Mouse (Mus musculus): ENCODE measurements at regions not wholly inside any gene's neighbourhood (a gene's known extent, or its start where the extent isn't known, plus 50 kb on each side); places are given as distances from the start of the nearest gene placed in this dataset.
"Not testable (repeated sequence)": the region's sequence is repeated elsewhere in the genome, so short reads cannot be mapped to it uniquely, and the experiment has no call there.

DNA sequence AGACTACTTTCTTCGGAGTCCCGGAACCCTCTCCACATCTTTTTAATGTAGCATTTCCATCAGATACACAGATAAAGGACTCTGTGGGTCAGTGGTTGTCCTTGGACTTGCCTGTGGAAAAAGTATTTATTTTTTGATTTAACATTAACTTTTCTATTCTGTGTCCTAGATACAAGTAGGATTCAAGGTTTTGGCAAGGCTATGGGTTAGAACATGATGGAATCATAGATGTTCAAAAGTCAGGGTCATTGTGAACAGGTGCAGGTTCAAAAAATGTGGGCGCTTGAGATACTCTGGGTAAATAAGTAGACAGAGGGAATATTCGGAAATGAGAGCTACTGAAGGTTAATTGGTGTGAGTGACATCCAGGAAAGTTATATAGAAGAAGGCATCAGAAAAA is 347.7 kb downstream of the Cypt12 start:
- no peak for DNase-seq

GRCm38 (mm10) chr3:18298699-18299098 is 350.5 kb downstream of the Cypt12 start:
- DNase-seq, result no peak

GRCm38 (mm10) chr3:18299502-18299901 is 351.3 kb downstream of the Cypt12 start:
- no peak for DNase-seq

- DNase-seq, result no peak
Observed at GRCm38 (mm10) chr3:18319433-18319832, 371.2 kb downstream of the Cypt12 start.

DNA sequence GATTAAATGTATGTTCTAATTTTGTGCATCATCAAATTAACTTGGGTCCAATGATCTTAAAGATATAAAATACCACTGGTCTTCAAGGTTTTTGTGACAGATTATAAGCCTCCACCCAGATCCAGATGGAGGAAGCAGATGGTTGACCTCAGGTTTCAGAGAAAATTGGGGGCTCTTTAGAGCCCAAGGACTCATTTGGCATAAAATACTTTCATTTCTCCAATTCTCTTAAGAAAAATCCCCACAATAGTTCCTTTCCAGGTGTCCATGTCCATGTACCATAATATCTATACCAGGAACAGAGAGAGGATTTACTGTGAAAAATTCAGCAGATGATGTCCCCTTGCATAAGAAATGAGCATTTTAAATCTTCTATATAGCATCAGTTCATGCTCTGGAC is 385.0 kb downstream of the Cypt12 start:
- no peak for DNase-seq

DNA sequence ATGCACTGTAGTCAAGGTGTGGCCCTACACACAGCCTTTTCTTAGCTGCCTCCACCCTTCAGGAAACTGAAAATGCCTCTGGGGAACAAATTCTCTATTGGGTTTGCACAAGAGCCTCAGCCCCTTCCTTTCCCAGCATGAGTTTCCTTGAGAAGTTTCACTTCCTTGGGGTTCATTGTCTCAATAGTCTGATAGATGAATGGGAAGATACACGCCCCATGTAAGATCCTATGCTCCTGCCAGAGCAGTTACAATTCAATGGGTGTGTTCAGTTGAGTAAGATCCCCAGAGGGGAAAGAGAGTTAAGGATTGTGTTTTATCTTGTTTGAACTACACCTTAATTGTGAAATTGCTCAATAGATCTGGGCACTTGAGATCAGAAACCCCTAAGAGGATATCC is 391.0 kb downstream of the Cypt12 start:
- no peak for DNase-seq

GRCm38 (mm10) chr3:18341757-18342156 is 393.5 kb downstream of the Cypt12 start:
- DNase-seq, result no peak

DNA sequence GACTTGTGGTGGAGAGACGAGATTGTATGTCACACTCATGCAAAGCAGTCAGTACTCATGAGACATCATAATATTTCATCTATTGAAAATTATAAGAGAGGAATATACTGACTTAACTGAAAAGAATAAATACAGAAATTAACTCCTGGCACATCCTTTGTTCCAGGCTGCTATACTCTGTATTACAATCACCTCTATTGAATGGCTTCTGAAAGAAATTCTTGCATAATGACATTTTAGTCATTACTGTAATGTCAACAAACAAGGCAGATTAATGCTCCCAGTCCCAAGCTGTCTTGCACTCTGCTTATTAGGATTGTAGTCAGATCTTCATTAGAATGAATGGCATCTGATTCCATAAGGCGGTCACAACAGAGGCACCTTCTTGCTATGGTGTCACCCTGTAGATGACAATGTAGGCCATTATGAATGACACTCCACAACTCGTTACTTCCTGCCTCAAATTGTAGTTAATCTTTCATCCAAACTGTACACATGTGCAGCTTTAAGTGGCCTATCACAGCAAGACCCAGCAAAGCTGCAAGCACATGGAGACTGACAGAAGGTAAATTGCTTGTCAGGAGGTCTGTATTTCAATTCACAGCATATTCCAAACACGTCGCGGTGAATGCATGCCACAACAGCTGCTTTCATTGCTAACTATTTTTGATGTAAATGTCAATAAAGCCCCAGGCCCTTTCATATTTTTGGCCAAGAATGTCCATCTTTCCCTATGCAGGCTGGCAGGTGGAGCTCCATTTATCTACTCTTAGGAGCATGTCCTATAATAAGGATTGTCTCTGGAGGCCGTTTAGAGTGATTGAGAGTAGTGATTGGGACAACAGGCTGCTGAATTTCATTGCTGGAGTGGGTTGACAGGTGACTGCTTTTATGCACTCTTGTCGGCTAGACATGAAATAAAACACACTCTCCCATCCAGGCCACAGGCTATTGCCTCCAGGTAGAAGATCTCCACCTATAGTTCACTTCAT is 430.1 kb downstream of the Cypt12 start:
- no peak for DNase-seq

DNA sequence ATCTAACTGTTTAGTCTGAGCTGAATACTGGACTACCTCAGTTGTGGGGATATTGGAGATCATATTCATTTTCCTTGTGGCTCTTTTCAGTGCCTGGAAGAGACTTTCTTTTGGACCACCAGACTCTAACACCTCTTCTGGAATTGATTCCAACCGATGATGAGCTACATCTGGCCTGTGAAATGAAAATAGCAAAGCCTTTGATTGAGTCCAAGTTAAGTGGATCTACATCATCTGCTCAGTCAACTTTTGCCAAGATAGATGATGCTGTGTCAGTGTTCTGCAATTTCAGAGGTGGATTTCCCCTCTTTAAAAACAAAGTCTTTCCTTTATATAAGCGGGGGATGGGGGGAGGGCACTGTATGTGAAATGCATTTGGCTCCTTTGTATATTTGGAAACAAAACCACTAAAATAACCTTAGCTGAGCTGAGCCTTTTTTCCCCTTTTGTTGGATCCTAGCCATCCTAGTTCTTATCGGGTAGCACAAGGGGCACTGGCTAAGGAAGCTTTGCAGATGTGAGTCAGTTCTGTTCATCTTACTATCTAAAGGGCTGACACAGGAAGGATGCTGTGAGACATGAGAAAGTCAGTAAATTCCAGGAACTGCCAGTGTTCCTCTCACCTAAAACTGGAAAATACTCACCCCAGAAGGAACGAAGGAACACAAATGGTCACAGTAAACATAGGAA is 473.8 kb downstream of the Cypt12 start:
- DNase-seq, result no peak

DNA sequence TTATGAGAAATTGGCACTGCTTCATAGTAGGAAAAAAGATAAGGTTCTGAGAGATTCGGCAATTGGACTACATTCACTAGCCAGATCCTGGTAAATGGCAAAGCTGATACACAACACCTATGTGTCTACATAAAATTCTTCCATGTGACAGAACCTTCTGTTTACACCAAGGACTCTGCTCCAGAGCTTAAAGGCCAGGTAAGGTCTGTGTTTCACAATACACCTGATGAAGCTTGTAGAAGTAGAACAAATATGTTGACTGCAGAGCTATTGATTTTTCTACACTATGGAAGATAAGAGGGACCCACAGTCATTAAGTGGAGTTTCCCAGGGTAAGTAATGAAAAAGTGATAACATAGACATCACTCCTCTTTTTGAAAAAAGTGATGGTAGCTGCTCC is 480.7 kb downstream of the Cypt12 start:
- DNase-seq, result no peak

- DNase-seq, result no peak
Observed at GRCm38 (mm10) chr3:18438845-18439244, 490.6 kb downstream of the Cypt12 start.

GRCm38 (mm10) chr3:18452197-18452933 is 504.2 kb downstream of the Cypt12 start:
- no peak for DNase-seq

DNA sequence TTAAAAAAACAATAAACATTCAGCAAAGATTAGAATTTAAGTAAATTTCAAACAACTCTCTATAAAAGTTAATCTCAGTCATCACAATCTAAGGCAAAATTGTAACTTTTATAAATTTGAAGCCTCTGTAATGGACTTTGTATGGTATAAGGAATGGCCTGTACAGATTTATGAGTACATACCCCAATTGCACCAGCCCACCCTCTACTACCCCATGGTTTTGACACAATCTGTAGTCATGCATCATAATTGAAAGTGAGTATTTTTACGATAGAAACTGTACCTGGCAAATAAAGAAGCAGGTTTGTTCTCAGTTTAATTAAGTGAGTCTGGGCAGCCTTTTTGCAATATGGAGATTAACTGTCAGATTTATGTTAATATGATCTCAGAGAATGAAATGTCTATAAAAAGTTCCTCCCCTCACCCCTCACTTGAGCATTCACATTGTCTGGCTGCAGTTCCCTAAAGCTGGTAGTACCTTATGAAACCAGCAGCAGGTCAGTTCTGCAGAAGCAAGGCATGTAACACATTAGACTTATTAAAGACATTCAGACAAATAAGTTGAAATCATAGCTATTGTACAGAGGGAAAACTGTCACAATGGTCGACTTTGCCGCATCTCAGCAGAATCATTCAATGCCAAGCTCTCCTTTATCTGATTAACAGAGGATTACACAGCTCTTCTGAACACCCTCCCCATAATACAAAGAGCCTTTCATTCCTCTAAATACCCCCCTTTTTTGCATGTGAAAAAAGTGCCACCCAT is 505.2 kb downstream of the Cypt12 start:
- DNase-seq, result no peak

DNA sequence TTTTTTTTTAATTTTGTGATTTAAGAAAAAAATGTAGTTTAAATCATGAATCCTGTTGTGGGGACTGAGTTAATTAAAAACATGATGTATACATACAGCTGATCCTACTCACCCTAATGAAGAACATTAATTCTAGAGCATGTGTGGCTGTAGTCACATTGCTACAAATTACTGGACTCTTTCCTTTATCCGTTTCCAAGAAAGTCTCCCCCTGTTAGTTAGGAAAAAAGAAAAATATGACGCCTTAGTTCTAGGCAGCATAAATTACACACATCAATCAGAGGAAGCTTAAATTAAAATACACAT is 505.7 kb downstream of the Cypt12 start:
- no peak for DNase-seq

DNA sequence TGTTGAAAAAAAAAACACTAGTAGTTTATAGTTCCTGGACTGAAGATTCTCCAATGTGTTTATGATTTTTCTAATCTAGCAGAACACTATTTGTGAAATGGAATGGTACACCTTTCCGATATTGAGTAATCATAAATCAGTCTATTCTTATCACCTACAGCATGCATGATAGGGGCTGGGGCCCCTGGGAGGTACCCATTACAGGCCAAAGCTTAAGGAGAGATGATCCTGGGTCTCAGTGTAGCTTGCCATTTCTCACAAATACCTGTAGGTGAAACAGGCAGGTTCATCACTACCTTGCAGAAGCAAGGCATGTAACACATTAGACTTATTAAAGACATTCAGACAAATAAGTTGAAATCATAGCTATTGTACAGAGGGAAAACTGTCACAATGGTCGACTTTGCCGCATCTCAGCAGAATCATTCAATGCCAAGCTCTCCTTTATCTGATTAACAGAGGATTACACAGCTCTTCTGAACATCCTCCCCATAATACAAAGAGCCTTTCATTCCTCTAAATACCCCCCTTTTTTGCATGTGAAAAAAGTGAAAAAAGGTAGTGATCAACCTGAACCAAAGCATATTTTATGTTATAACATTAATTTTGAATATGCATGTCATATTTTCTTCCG is 506.5 kb downstream of the Cypt12 start:
- DNase-seq, result not testable (repeated sequence)

DNA sequence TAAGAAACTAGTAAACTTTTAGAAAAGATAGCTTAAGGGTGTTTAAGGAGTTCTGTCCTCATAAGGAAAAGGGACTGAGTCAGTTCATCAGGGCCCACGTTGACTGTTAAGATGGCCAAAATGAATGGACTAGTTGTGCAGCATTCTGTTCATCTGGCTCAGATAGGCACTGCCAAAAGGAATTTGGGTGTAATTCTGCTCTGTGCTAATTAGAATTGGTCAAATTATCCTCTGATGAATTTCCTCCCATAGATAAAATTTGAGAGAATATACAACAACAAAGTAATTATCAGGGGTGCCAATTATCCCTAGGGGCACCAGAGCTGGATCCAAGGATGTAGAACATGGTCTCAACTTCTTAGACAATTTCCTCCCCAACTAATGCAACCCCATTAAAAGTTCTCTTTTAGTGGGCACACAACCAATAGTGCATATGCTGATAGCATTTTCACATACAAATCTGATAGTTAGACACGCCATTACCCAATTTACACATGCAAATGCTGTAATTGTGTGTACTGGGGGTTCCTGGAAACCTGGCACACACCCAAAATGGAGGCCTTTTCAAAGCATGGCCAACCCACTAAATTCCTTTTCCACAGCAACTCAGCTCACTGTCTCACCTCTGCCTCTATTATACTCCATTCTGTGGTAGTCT is 508.0 kb downstream of the Cypt12 start:
- DNase-seq, result no peak

- no peak for DNase-seq
Observed at GRCm38 (mm10) chr3:18460267-18460666, 512.1 kb downstream of the Cypt12 start.

DNA sequence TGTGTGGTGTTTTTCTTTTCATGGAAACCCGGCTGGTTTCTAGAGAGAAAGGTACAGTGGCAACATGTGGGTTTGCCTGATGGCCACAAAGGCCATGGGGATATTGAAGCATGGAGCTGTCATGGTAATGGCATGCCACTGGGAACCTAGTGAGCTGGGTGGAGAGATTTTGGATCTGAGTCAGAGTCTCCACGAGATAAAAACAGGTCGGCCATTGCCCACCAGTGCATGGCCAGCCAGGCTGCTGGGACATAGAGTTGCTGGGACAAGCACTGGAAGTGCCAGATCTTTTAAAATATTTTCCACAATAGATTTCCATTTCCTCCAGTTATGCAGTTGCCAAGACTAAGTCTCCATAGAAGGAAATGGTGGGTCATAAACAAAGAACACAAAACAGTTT is 523.6 kb downstream of the Cypt12 start:
- DNase-seq, result no peak

GRCm38 (mm10) chr3:18479557-18479956 is 531.3 kb downstream of the Cypt12 start:
- no peak for DNase-seq

DNA sequence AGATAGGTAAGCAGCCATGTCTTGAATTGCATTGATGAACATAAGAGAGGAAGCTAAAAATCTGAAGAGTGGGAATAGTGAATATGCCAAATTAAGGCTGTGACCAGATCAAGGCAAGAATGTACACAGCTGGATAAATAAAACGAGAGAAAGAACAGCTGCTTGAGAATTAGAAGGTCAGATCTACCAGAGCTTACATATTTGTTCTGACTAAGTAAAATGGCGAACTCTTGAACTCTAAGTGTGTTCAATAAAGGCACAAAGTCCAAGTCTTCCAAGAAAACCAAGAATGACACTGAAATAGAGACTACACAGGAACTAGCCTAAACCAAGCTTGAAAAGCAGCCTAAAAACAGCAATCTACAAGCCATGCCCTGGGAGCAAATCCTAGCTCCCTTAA is 533.8 kb downstream of the Cypt12 start:
- no peak for DNase-seq

DNA sequence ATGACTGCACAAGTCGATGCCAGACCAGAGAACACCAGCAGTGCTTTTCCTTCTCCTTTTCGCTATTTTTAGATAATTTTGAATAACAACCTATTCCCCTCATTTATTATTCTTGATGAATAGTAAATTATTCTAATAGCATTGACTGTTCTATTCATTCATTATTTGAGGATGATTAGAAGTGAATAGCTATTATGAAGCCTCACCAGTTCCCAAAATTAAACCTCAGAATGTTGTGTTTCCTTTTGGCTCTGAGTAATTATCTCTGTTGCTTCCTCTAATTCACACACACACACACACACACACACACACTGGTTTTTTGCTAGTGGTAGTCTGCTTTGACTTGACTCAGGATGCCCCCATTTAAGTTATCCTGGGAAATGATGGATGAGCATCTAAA is 540.7 kb downstream of the Cypt12 start:
- no peak for DNase-seq

DNA sequence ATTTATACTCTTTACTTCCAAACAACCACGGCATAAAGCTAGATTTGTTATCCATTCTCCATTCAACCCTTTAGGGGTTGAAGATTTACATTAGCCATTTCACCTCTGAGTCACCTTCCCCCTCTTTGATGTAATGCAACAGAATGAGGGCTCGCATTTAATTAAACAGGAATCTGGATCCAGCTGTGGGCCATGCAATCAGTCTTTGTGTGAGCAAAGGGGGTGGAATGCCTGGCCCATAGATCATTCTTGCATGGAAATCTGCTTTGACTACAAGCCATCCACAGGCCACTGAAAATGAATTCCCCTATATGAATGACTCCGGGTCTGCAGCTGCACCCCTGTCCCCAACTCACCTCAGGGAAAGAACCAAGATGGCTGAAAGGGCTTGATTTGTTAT is 574.4 kb downstream of the Cypt12 start:
- no peak for DNase-seq
